Mouse (Mus musculus) heart, postnatal 10 days (tissue): ENCODE measurements around the gene Hif1an. TPM values are rescaled to one million over a fixed set of nuclear protein-coding genes. Genes with fewer than 3 reads are reported as not detected.

Experiments
- DNase-seq, 2 experiments: peaks; one replicate each; pipeline ENCODE4 v3.0.0; 2021
- intact Hi-C: fragments of 180-260 bp; cut with DNase I; formaldehyde crosslinking; loops from one replicate; pipeline ENCODE4 v1.15.1; 2025
- total RNA-seq, 2 experiments: library from RNA; stranded (reverse); gene quantifications; 2 replicates each; pipeline ENCODE4 v1.2.3; 2021

Gene Hif1an
- total RNA-seq, 2 experiments from 2014 or later, result 45.6 to 54.0 TPM

DNA sequence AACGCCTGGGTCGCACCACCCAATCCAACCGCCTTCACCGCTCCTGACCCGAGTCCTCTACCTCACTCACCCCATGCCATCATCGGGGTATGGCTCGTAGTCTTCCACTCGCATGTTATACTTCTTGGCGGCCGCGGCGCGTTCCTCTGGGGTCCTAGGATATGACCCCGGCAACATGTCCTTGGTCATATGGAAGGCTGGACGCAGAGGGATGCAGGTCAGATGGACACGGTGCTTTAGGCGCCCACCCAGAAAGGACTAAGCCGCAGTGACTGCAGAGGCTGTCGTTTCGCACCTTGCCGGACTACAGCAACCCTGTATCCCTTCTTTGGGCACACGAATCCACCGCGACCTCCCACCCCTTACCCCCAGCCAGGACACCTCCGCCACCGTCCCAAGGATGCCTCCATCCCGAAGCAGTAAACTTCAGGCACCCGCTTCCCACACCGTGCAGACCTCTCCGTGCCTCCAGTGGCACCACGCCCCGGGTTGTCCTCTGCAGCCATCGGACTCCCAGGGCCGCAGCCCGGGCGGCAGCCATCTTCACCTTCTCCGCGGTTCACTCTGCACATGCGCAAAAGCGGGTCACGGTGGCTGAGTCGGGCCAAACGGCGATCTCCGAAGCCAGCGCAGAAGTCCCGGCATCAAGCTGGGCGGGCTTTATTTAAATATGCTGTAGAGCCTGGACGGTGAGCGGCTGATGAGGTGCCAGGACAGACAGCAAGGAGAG is 7.6 kb upstream of the Hif1an start, which contains the start of gene Ndufb8:
Ndufb8 (minus strand) TSS at position 580 of the 730 bp plus-strand sequence.
- intact Hi-C loops, result no loop called here
- peak; percentile 98 to 99 for DNase-seq

DNA sequence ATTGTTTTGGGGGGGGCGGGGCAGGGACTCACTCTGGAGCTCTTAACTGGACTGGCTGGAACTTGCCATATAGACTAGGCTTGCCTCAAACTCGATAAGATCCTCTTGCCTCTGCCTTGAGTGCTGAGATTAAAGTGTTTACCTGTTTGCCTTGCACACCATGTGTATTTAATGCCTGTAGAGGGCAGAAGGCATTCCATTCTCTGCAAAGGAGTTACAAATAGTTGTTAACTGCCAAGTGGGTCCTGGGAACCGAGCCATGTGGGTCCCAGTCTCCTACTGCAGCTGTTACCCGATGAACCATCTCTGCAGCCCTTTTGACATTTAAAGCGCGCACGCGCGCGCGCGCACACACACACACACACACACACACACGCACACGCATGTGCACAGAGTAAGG is 1.4 kb downstream of the Hif1an start:
- no peak for DNase-seq
- intact Hi-C loops, result no loop called here

DNA sequence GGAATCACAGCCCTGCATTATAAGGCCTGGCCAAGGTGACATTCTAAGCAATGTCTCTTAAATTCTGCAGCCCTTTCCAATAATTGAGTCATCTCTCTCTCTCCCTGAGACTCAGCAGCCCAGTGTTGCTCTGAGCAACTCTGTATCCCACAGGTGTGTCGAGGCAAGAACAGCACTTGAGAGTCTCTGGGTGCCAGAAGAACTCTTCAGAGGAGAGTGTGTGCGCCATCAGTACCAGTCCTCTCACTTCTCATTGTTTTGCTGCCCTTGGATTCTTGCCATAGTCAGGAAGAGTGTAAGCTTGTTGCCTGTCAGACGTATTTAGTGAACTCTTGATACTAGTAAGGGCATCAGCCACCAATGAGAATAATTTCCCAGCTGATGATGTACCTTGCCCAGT is 5.1 kb downstream of the Hif1an start:
- no peak for DNase-seq
- intact Hi-C loops, result no loop called here

DNA sequence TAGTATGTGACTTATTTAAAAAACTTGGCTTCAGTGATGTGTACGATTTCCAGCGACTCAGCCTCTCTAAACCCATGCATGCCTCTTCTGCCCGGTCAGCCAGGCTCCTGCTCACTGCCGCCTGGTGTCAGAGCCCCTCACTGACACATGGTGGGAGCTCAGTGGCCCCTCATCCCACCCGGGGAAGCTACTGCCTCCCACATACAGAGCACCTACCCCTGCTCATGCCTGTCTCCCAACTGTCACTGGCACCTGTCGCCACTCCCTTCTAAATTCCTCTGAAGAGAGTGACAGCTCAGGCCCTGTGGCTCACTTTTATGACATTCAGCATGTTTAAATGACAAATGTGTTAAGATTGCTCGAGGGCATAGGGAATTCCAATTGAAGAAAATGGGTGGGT is 13.6 kb downstream of the Hif1an start:
- intact Hi-C loops, result no loop called here

DNA sequence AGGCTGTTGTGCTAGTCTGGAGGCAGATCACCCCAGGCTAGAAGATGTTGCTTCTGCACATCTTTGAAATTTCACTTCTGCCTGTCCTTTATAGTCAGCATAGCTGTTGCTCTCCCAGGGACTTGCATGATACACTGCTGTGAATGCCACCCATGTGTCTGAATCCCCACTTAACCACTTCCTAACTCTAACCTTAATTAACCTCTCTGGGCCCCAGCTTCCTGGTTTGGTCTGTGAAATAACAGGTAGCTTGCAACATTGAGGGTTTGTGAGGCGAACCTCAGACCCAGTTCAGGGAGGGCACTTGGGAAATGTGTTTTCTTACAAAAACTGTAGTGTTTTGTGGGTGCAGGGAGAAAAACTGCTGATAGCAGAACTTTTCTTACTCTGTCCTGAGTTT is 15.4 kb downstream of the Hif1an start:
- intact Hi-C loops, result no loop called here
- no peak for DNase-seq

More for the DNA sequence above, 13.6 kb downstream of the Hif1an start:
- no peak for DNase-seq

DNA sequence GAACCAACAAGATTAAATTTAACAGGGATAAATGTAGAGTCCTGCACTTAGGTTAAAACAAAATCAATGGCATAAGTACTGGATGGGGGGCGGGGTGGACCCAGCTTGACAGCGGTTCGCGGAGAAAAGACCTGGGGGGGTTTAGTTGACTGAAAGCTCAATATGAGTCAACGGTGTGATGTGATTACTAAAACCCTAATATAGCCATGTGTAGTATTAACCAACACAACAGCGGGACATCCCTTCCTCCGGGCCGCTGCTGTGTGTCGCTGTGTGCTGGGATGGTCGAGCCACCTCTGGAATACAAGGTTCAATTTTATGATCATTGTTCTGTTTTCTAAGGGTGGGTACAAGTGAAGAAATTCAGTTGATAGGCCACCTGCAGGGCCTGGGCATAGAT is 19.5 kb downstream of the Hif1an start:
- no peak for DNase-seq
- intact Hi-C loops, result loop anchor here (1.0 to 2.0 kb wide), 3 partner anchors 170 to 313 kb away; no protein-coding TSS in a partner anchor

DNA sequence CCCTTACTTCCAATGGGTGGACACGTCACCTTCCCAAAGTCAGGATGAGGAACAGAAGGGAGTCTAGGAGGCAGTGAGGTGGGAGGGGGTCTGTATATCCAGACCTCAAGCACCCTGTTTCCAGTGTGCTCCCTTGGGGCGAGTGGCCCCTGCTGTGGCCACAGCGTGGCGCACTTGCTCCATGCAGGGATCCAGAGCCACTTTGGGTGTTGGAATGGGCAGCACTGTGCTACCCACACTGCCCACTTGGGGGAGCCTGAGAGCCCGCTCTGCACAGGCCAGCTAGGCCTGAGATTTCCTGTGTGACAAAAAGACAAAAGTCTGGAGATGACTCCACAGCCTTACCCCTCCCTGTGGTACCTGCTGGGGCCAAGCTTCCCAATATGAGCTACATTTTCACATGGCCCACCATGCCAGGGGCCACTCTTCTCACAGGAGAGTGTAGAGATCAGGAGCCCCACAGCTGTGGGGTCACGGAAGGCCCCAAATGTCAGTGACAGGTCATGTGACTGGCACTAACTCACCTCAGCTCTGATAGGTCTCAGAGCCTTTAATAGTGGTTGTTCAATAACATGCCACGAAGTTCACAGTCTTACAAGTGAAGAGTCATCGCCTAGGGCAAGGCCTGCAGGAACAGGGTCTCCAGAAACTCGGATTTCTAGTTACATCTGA is 20.1 kb downstream of the Hif1an start:
- DNase-seq, result peak; percentile 92 to 96
- intact Hi-C loops, result loop anchor here (1.0 to 2.0 kb wide), 3 partner anchors 170 to 313 kb away; no protein-coding TSS in a partner anchor

DNA sequence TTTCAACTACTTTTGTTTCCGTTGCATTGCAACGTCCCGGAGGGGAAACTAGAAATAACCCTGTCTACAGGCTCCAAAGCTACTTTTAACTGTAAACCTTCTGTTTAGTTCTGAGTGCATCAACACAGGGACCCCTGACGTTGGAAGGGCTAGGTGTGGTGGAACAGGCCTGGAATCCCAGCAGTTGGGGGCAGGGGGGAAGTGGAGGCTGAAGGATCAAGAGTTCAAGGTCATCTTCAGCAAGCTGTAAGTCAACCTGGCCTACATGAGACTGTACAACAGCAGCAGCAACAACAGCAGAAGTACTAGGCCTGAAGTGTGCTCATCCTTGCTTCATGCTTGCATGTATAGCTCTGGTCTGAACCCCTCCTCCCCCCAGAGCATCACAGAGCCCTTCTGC is 25.4 kb downstream of the Hif1an start:
- DNase-seq, result no peak
- intact Hi-C loops, result no loop called here

DNA sequence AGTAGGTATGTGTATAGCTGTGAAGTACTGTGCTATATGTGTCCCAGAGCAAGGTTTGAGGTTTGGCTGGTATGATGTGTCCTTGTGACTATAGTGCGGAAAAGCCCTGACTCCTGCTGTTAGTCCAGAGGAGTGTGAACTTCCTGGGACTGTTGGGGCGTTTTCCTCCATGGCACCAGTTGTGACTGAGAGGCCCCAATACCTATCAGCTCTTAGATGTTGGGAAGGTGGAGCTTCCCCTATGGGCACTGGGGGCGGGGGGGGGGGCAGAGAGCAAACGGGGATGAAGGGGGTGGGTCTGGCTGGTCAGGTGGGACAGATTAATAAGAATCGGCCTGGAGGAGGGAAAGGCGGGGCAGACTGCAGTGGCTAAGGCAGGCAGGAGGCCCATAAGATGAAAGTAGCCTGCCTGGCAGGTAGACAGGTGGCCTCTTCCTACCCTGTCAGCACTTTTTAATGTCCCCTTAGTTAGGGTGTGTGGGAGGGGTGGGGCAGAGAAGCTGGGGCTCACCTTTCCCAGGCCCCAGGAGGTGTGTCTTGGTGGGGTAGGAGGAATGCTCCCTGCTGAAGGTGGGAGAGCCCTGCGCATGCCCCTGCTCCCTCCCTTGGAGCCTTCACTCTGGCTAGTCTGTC is 27.1 kb downstream of the Hif1an start:
- no peak for DNase-seq
- intact Hi-C loops, result no loop called here

DNA sequence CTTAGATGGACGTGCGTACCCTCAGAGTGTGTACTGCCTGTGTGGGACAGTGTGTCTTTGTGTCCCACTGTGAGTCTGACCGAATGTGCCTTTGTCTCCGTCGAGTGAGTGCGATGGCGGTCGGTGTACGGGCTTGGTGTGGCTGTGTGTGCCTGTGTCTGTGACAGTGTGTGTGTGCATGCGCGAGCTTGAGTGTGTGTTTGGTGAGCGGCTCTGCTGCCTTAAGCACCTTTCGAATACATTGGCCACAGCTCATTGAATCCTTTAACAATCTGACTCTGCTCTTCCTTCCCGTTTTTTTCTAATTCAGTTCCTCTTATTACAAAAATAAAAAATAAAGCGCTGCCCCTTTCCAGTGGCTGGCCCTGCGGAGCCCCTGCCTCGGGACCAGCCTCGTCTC is 28.3 kb downstream of the Hif1an start:
- no peak for DNase-seq
- intact Hi-C loops, result no loop called here

DNA sequence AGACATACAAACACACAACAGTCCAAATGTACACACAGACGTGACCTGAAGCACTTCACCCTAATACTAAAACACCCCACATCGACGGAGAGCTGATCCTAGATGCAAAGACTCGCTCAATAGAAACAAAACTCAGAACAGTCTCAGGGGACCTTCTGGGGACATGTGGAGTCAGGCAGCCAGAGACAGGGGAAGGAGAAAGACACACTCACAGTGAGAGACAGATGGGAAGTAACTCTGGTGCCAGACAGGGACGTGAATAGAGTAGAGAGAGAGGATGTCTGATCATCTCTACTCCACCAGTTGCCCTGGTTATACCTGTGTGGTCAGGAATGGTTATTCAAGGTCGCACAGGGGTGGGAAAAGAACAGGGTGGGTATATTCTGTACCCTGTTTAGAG is 29.0 kb downstream of the Hif1an start:
- no peak for DNase-seq
- intact Hi-C loops, result no loop called here

DNA sequence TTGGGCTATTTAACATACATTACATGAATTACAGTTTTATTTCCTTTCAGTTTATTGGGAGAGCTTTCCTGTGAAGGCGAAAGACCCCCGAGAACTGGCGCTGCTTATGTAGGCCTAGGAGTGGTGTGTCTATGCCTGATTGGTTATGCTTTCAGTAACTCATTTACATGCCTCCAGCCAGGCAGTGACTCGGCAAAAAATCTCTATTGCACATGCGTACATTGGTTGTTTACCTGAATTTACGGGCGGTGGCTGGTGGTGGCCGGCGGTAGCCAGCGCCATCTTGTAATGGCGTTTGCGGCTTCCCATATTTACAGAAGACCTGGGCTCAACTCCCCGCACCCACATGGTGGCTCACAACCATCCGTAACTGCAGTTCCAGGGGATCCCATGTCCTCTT is 31.5 kb downstream of the Hif1an start:
- intact Hi-C loops, result no loop called here

DNA sequence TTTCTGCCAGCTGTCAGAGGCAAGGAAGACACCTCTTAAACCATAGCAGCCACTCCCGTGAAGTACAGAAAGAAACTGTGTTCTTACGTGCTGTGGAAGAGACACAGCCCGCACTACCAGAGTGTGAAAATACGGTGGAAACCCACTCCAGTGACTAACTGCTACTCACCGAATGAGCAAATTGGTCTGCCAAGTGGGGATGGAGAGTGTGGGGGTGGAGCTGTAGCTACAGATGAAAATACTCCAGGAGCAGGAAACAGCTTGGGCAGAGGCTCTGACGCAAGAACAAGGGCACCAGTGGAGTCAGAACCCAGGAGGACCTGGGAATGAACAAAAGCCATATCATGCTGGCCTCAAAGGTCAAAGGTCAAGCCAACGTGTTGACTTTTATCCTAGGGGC is 55.5 kb downstream of the Hif1an start:
- DNase-seq, result no peak
- intact Hi-C loops, result no loop called here

More for the DNA sequence above, 31.5 kb downstream of the Hif1an start:
- DNase-seq, result no peak

Other genes with a start within 250 kb of the Hif1an start
- gene Scd4, start 229.8 kb upstream of the Hif1an start, total RNA-seq, result 10 to 100 TPM; 44.0 to 67.2 TPM
- 10 to 100 TPM; 19.7 to 30.1 TPM for gene Scd1, start 155.0 kb upstream of the Hif1an start, total RNA-seq
- gene Wnt8b, start 69.4 kb upstream of the Hif1an start, total RNA-seq, result not detected
- 1 to 10 TPM; 4.5 to 4.7 TPM for gene Sec31b, start 17.0 kb upstream of the Hif1an start, total RNA-seq
- not detected for gene Gm20538, start 10.0 kb upstream of the Hif1an start, total RNA-seq
- gene Ndufb8, start 7.4 kb upstream of the Hif1an start, total RNA-seq, result 1,000 to 10,000 TPM; 1,469 to 1,488 TPM
- gene Pax2, start 193.2 kb downstream of the Hif1an start, total RNA-seq, result not detected